Mouse (Mus musculus) lung, postnatal 0 days (tissue): ENCODE measurements at regions not wholly inside any gene's neighbourhood (a gene's known extent, or its start where the extent isn't known, plus 50 kb on each side); places are given as distances from the start of the nearest gene placed in this dataset.

Source experiments
- CTCF ChIP-seq: IDR thresholded peaks from 2 replicates; pipeline ENCODE4 v1.5.1; 2016; ENCODE audit warnings: antibody characterized with exemption, mild to moderate bottlenecking
- EP300 ChIP-seq: IDR thresholded peaks from 2 replicates; pipeline ENCODE4 v1.6.1; 2016; ENCODE audit warnings: antibody characterized with exemption, mild to moderate bottlenecking, control low read depth

GRCm38 (mm10) chr6:52079501-52079900 lies 67.2 kb upstream of the Skap2 start:
- TF ChIP-seq CTCF (no peak), EP300 (no peak)
